Mouse (Mus musculus) liver, embryonic 13.5 days (tissue): Measurements from ENCODE around the gene Ccdc169. TPM values are rescaled to one million over a fixed set of nuclear protein-coding genes. Genes with fewer than 3 reads are reported as not detected.
"Not testable (repeated sequence)": the region's sequence is repeated elsewhere in the genome, so short reads cannot be mapped to it uniquely, and the experiment has no call there.

ENCODE experiments used
- ATAC-seq: fragments of 200-750 bp; cut with Nextera tagmentation; 2 replicates; pipeline ENCODE4 v1.8.0; 2017; ENCODE audit warnings: low read depth, mild to moderate bottlenecking, moderate number of reproducible peaks, moderate library complexity
- DNase-seq: peaks from one replicate; pipeline ENCODE4 v3.0.0; 2022
- H3K27ac ChIP-seq: fragments of 300-500 bp; sonication (generic); 2 replicates; pipeline ENCODE4 v1.5.1; 2015; ENCODE audit warnings: moderate library complexity, mild to moderate bottlenecking, inconsistent platforms
- H3K27me3 ChIP-seq: fragments of 300-500 bp; sonication (generic); 2 replicates; pipeline ENCODE4 v1.6.1; 2015; ENCODE audit warnings: mild to moderate bottlenecking, inconsistent platforms
- H3K36me3 ChIP-seq: fragments of 300-500 bp; sonication (generic); 2 replicates; pipeline ENCODE4 v1.6.1; 2015; ENCODE audit warnings: mild to moderate bottlenecking, inconsistent platforms
- H3K4me1 ChIP-seq: fragments of 300-500 bp; sonication (generic); replicated peaks from 2 replicates; pipeline ENCODE4 v1.6.1; 2015; ENCODE audit warnings: inconsistent platforms
- H3K4me2 ChIP-seq: fragments of 300-500 bp; sonication (generic); 2 replicates; pipeline ENCODE4 v1.6.1; 2015; ENCODE audit warnings: inconsistent platforms, mild to moderate bottlenecking, moderate library complexity
- H3K4me3 ChIP-seq: fragments of 300-500 bp; sonication (generic); replicated peaks from 2 replicates; pipeline ENCODE4 v1.5.1; 2015; ENCODE audit warnings: mild to moderate bottlenecking, inconsistent platforms
- H3K9ac ChIP-seq: fragments of 300-500 bp; sonication (generic); 2 replicates; pipeline ENCODE4 v1.6.1; 2015; ENCODE audit warnings: mild to moderate bottlenecking, inconsistent platforms
- H3K9me3 ChIP-seq: fragments of 300-500 bp; sonication (generic); replicated peaks from 2 replicates; pipeline ENCODE4 v1.6.1; 2016; ENCODE audit warnings: inconsistent platforms
- WGBS: fragments of 180-500 bp; shearing (Covaris S2); methylation state at CpG from one replicate; pipeline ENCODE4 v1.1.7; 2015; ENCODE audit not compliant: insufficient replicate concordance; 5-methylcytosine and 5-hydroxymethylcytosine counted together
- microRNA-seq: library from miRNA; unstranded; fragments of <30 nt; microRNA quantifications from one replicate; pipeline ENCODE4, GENCODE M21; 2016
- polyA plus RNA-seq: library from polyadenylated mRNA; unstranded; fragments of >200 nt; fragmentation: Nextera tagmentation; extraction: Ambion mirVana; gene quantifications from 2 replicates; pipeline ENCODE4 v1.2.1, GENCODE M21; 2015

Ccdc169 gene
- polyA plus RNA-seq, 1 experiment from 2014 or later: not detected

GRCm38 (mm10) chr3:55203621-55204020, 66.5 kb downstream of the Ccdc169 start:
- not testable (repeated sequence) for H3K4me1 ChIP-seq, H3K27ac ChIP-seq, DNase-seq, H3K9ac ChIP-seq, H3K9me3 ChIP-seq, H3K4me2 ChIP-seq, ATAC-seq, H3K4me3 ChIP-seq, H3K36me3 ChIP-seq, H3K27me3 ChIP-seq
- 79% methylated on average over 11 of the region's 11 CpGs for WGBS

- DNase-seq (no peak), ATAC-seq (no peak)
- Histone ChIP-seq H3K27me3 (no peaks in the 10 kb centered on the region), H3K9ac (no peak overlapping the region), H3K4me3 (no peak overlapping the region), H3K36me3 (no peaks in the 10 kb centered on the region), H3K4me2 (no peak overlapping the region), H3K4me1 (no peaks in the 10 kb centered on the region), H3K9me3 (no peaks in the 10 kb centered on the region), H3K27ac (no peak overlapping the region)
- 76% methylated on average over 2 of the region's 2 CpGs for WGBS
These were observed 69.3 kb downstream of the Ccdc169 start for GRCm38 (mm10) chr3:55206413-55206812.

GRCm38 (mm10) chr3:55207665-55208064, 70.5 kb downstream of the Ccdc169 start:
- no peak for ATAC-seq
- Histone ChIP-seq H3K4me2 (no peak overlapping the region), H3K4me1 (no peaks in the 10 kb centered on the region), H3K9ac (no peak overlapping the region), H3K36me3 (no peaks in the 10 kb centered on the region), H3K27me3 (no peaks in the 10 kb centered on the region), H3K27ac (no peak overlapping the region), H3K4me3 (no peak overlapping the region), H3K9me3 (no peaks in the 10 kb centered on the region)
- 54% methylated on average over 6 of the region's 6 CpGs for WGBS
- DNase-seq: no peak

- no peaks in the 10 kb centered on the region for H3K36me3 ChIP-seq
- no peak overlapping the region for H3K27ac ChIP-seq
- H3K4me1 ChIP-seq: no peaks in the 10 kb centered on the region
- WGBS: 17% methylated on average over 2 of the region's 2 CpGs
- H3K4me2 ChIP-seq: no peak overlapping the region
- no peak overlapping the region for H3K4me3 ChIP-seq
- H3K9ac ChIP-seq: no peak overlapping the region
- DNase-seq (no peak), ATAC-seq (no peak)
- H3K27me3 ChIP-seq: no peaks in the 10 kb centered on the region
- no peaks in the 10 kb centered on the region for H3K9me3 ChIP-seq
These were observed 75.1 kb downstream of the Ccdc169 start for GRCm38 (mm10) chr3:55212254-55212653.

DNA sequence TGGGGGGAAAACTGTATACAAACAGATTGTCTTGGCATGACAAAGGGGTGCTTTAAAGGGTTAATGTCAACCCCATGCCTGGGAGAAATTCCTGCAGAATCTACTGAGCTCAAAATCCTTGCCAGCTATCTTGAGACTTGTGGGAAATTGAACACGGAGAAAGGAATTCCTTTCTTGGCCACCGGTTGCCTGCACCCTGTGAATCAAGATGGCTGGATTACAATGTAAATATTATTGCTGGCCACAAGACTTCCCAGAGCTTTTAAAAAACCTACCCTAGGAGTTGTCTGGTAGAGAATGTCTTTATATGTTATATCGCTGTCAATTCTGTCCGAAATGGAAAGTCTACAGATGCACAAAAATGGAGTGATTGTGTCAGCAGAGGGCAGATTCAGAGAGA, 76.6 kb downstream of the Ccdc169 start:
- WGBS: 54% methylated on average over 4 of the region's 4 CpGs
- Histone ChIP-seq H3K27me3 (no peaks in the 10 kb centered on the region), H3K4me3 (no peak overlapping the region), H3K9ac (no peak overlapping the region), H3K36me3 (no peaks in the 10 kb centered on the region), H3K4me2 (no peak overlapping the region), H3K4me1 (no peaks in the 10 kb centered on the region), H3K9me3 (no peaks in the 10 kb centered on the region), H3K27ac (no peak overlapping the region)
- no peak for ATAC-seq
- DNase-seq: no peak

- no peak for DNase-seq
- Histone ChIP-seq H3K4me2 (no peak overlapping the region), H3K4me3 (no peak overlapping the region), H3K27me3 (no peaks in the 10 kb centered on the region), H3K27ac (no peak overlapping the region), H3K9me3 (no peaks in the 10 kb centered on the region), H3K36me3 (no peaks in the 10 kb centered on the region), H3K9ac (no peak overlapping the region), H3K4me1 (no peaks in the 10 kb centered on the region)
- WGBS: 66% methylated on average over 6 of the region's 6 CpGs
- no peak for ATAC-seq
These were observed 77.3 kb downstream of the Ccdc169 start for GRCm38 (mm10) chr3:55214413-55214812.

GRCm38 (mm10) chr3:55222502-55222901, 85.4 kb downstream of the Ccdc169 start:
- Histone ChIP-seq H3K27me3 (no peaks in the 10 kb centered on the region), H3K36me3 (no peaks in the 10 kb centered on the region), H3K4me3 (no peak overlapping the region), H3K4me2 (no peak overlapping the region), H3K9ac (no peak overlapping the region), H3K9me3 (no peaks in the 10 kb centered on the region), H3K27ac (no peak overlapping the region), H3K4me1 (no peaks in the 10 kb centered on the region)
- WGBS: 64% methylated on average over 2 of the region's 2 CpGs
- ATAC-seq (no peak), DNase-seq (no peak)

Small RNAs within 50 kb of the gene (microRNA-seq; reads per million reads assigned to microRNA genes)
- gene Gm22029: not detected

Other genes starting within 250 kb of the Ccdc169 start
- 0.48 and 0.52 TPM in 2 replicates for gene Sertm1, start 221.5 kb upstream of the Ccdc169 start, polyA plus RNA-seq
- 0.20 and 0.34 TPM in 2 replicates for gene Ccna1, start 81.8 kb upstream of the Ccdc169 start, polyA plus RNA-seq
- 9.8 and 11.9 TPM in 2 replicates for gene Spg20, start 25.2 kb upstream of the Ccdc169 start, polyA plus RNA-seq
- gene Sohlh2, start 44.7 kb downstream of the Ccdc169 start, polyA plus RNA-seq: not detected in 2 replicates
- gene Dclk1, start 105.0 kb downstream of the Ccdc169 start, polyA plus RNA-seq: 1.1 TPM in 2 replicates